Mouse (Mus musculus) kidney, postnatal 10 days (tissue): Measurements from ENCODE around the gene Fer1l5.

Experiments used
- DNase-seq: peaks from one replicate; pipeline ENCODE4 v3.0.0; 2021; ENCODE audit warnings: mixed read lengths

Fer1l5 gene

GRCm38 (mm10) chr1:36371934-36372845 lies at the start of gene Fer1l5:
Gene Fer1l5 (plus strand): TSS chr1:36372291.
- DNase-seq = no peak

- no peak for DNase-seq
Measured at GRCm38 (mm10) chr1:36323076-36323475, 49.0 kb upstream of the Fer1l5 start.

- peak; percentile 74 for DNase-seq
Measured at GRCm38 (mm10) chr1:36323746-36324448, 48.2 kb upstream of the Fer1l5 start.

GRCm38 (mm10) chr1:36325900-36326321 lies 46.2 kb upstream of the Fer1l5 start:
- no peak for DNase-seq

- DNase-seq = no peak
Measured at GRCm38 (mm10) chr1:36326815-36327214, 45.3 kb upstream of the Fer1l5 start.

- DNase-seq = no peak
Measured at GRCm38 (mm10) chr1:36331743-36332142, 40.3 kb upstream of the Fer1l5 start.

GRCm38 (mm10) chr1:36332955-36333887 lies 38.9 kb upstream of the Fer1l5 start:
- DNase-seq = no peak

- DNase-seq = no peak
Measured at GRCm38 (mm10) chr1:36342547-36342946, 29.5 kb upstream of the Fer1l5 start.

- no peak for DNase-seq
Measured at GRCm38 (mm10) chr1:36352351-36352750, 19.7 kb upstream of the Fer1l5 start.

- no peak for DNase-seq
Measured at GRCm38 (mm10) chr1:36356955-36357695, 15.0 kb upstream of the Fer1l5 start.

GRCm38 (mm10) chr1:36367698-36368097 lies 4.4 kb upstream of the Fer1l5 start:
- DNase-seq = peak; percentile 20

- peak; percentile 78 for DNase-seq
Measured at GRCm38 (mm10) chr1:36368112-36368968, 3.8 kb upstream of the Fer1l5 start.

GRCm38 (mm10) chr1:36368969-36369645 lies 3.0 kb upstream of the Fer1l5 start, which contains the start of gene Kansl3:
Gene Kansl3 (minus strand): TSS chr1:36369181.
- DNase-seq = peak; percentile 95

GRCm38 (mm10) chr1:36370918-36371317 lies 1.2 kb upstream of the Fer1l5 start:
- DNase-seq = no peak

GRCm38 (mm10) chr1:36378880-36379279 lies 6.8 kb downstream of the Fer1l5 start:
- no peak for DNase-seq

- no peak for DNase-seq
Measured at GRCm38 (mm10) chr1:36379582-36379981, 7.5 kb downstream of the Fer1l5 start.

GRCm38 (mm10) chr1:36397041-36397440 lies 24.9 kb downstream of the Fer1l5 start:
- no peak for DNase-seq

- DNase-seq = no peak
Measured at GRCm38 (mm10) chr1:36401509-36401908, 29.4 kb downstream of the Fer1l5 start.

- no peak for DNase-seq
Measured at GRCm38 (mm10) chr1:36404531-36404930, 32.4 kb downstream of the Fer1l5 start.

GRCm38 (mm10) chr1:36429511-36429910 lies 57.4 kb downstream of the Fer1l5 start:
- no peak for DNase-seq
